Mouse (Mus musculus): ENCODE data around the gene Prkcb. TPM values are rescaled to one million over a fixed set of nuclear protein-coding genes. Genes with fewer than 3 reads are reported as not detected.

Gene Prkcb
- polyA plus RNA-seq, 1 experiment from 2014 or later, result 139 TPM

- Histone ChIP-seq H3K36me3 (ENCODE audit: control insufficient read depth, insufficient read depth, low read length) (peaks cover 5% of the 10 kb centered on the region), H3K27me3 (replicated peaks; ENCODE audit: control insufficient read depth, insufficient read depth, low read length) (no peaks in the 10 kb centered on the region), H3K27ac (ENCODE audit: low read depth, low read length) (no peak overlapping the region), H3K4me3 (ENCODE audit: low read length) (no peak overlapping the region), H3K4me2 (ENCODE audit: low read length) (no peak overlapping the region), H3K9ac (ENCODE audit: low read depth, low read length) (no peak overlapping the region), H3K4me1 (ENCODE audit: control insufficient read depth, insufficient read depth, low read depth, low read length) (peaks cover 3% of the 10 kb centered on the region), H3K9me3 (ENCODE audit: control insufficient read depth, low read length) (no peaks in the 10 kb centered on the region)
- WGBS, result 87% methylated on average over 3 of the region's 3 CpGs
- no peak for ATAC-seq
Measured at GRCm38 (mm10) chr7:122296805-122297204, 8.3 kb downstream of the Prkcb start.

GRCm38 (mm10) chr7:122297627-122298026, 9.1 kb downstream of the Prkcb start:
- no peaks in the 10 kb centered on the region for H3K4me1 ChIP-seq (ENCODE audit: control insufficient read depth, insufficient read depth, low read depth, low read length)
- WGBS, result 58% methylated on average over 3 of the region's 3 CpGs
- H3K9ac ChIP-seq (ENCODE audit: low read depth, low read length), result no peak overlapping the region
- H3K36me3 ChIP-seq (ENCODE audit: control insufficient read depth, insufficient read depth, low read length), result peaks cover 5% of the 10 kb centered on the region
- H3K4me3 ChIP-seq (ENCODE audit: low read length), result no peak overlapping the region
- H3K27me3 ChIP-seq (replicated peaks; ENCODE audit: control insufficient read depth, insufficient read depth, low read length), result no peaks in the 10 kb centered on the region
- no peaks in the 10 kb centered on the region for H3K9me3 ChIP-seq (ENCODE audit: control insufficient read depth, low read length)
- ATAC-seq, result no peak
- H3K27ac ChIP-seq (ENCODE audit: low read depth, low read length), result no peak overlapping the region
- no peak overlapping the region for H3K4me2 ChIP-seq (ENCODE audit: low read length)

GRCm38 (mm10) chr7:122298715-122299114, 10.2 kb downstream of the Prkcb start:
- 88% methylated on average over 2 of the region's 2 CpGs for WGBS
- H3K36me3 ChIP-seq (ENCODE audit: control insufficient read depth, insufficient read depth, low read length), result peaks cover 5% of the 10 kb centered on the region
- H3K27ac ChIP-seq (ENCODE audit: low read depth, low read length), result no peak overlapping the region
- H3K4me2 ChIP-seq (ENCODE audit: low read length), result no peak overlapping the region
- H3K27me3 ChIP-seq (replicated peaks; ENCODE audit: control insufficient read depth, insufficient read depth, low read length), result no peaks in the 10 kb centered on the region
- ATAC-seq, result no peak
- no peaks in the 10 kb centered on the region for H3K9me3 ChIP-seq (ENCODE audit: control insufficient read depth, low read length)
- H3K4me3 ChIP-seq (ENCODE audit: low read length), result no peak overlapping the region
- H3K9ac ChIP-seq (ENCODE audit: low read depth, low read length), result no peak overlapping the region
- no peaks in the 10 kb centered on the region; the same call in 1 of the 2 replicates for H3K4me1 ChIP-seq (ENCODE audit: control insufficient read depth, insufficient read depth, low read depth, low read length)

- no peaks in the 10 kb centered on the region for H3K9me3 ChIP-seq (ENCODE audit: control insufficient read depth, low read length)
- peaks cover 5% of the 10 kb centered on the region for H3K36me3 ChIP-seq (ENCODE audit: control insufficient read depth, insufficient read depth, low read length)
- no peak overlapping the region for H3K27ac ChIP-seq (ENCODE audit: low read depth, low read length)
- H3K9ac ChIP-seq (ENCODE audit: low read depth, low read length), result no peak overlapping the region
- 68% methylated on average over 4 of the region's 4 CpGs for WGBS
- H3K4me2 ChIP-seq (ENCODE audit: low read length), result no peak overlapping the region
- no peaks in the 10 kb centered on the region for H3K27me3 ChIP-seq (replicated peaks; ENCODE audit: control insufficient read depth, insufficient read depth, low read length)
- peaks cover 3% of the 10 kb centered on the region; the same call in 1 of the 2 replicates for H3K4me1 ChIP-seq (ENCODE audit: control insufficient read depth, insufficient read depth, low read depth, low read length)
- H3K4me3 ChIP-seq (ENCODE audit: low read length), result no peak overlapping the region
- no peak for ATAC-seq
Measured at GRCm38 (mm10) chr7:122300538-122300937, 12.0 kb downstream of the Prkcb start.

- Histone ChIP-seq H3K4me2 (ENCODE audit: low read length) (no peak overlapping the region), H3K27me3 (replicated peaks; ENCODE audit: control insufficient read depth, insufficient read depth, low read length) (no peaks in the 10 kb centered on the region), H3K9me3 (ENCODE audit: control insufficient read depth, low read length) (no peaks in the 10 kb centered on the region), H3K9ac (ENCODE audit: low read depth, low read length) (no peak overlapping the region), H3K27ac (ENCODE audit: low read depth, low read length) (no peak overlapping the region), H3K36me3 (ENCODE audit: control insufficient read depth, insufficient read depth, low read length) (peaks cover 5% of the 10 kb centered on the region), H3K4me3 (ENCODE audit: low read length) (no peak overlapping the region), H3K4me1 (ENCODE audit: control insufficient read depth, insufficient read depth, low read depth, low read length) (peaks cover 3% of the 10 kb centered on the region; the same call in 1 of the 2 replicates)
- 93% methylated on average over 6 of the region's 6 CpGs for WGBS
- ATAC-seq, result no peak
Measured at GRCm38 (mm10) chr7:122302538-122302937, 14.0 kb downstream of the Prkcb start.

GRCm38 (mm10) chr7:122303988-122304387, 15.4 kb downstream of the Prkcb start:
- ATAC-seq, result peak; percentile 58; the same call in 1 of the 2 replicates
- Histone ChIP-seq H3K27ac (ENCODE audit: low read depth, low read length) (no peak overlapping the region), H3K9ac (ENCODE audit: low read depth, low read length) (no peak overlapping the region), H3K4me1 (ENCODE audit: control insufficient read depth, insufficient read depth, low read depth, low read length) (peaks cover 3% of the 10 kb centered on the region; the same call in 1 of the 2 replicates), H3K4me2 (ENCODE audit: low read length) (no peak overlapping the region), H3K9me3 (ENCODE audit: control insufficient read depth, low read length) (no peaks in the 10 kb centered on the region), H3K4me3 (ENCODE audit: low read length) (no peak overlapping the region), H3K36me3 (ENCODE audit: control insufficient read depth, insufficient read depth, low read length) (peaks cover 5% of the 10 kb centered on the region), H3K27me3 (replicated peaks; ENCODE audit: control insufficient read depth, insufficient read depth, low read length) (no peaks in the 10 kb centered on the region)
- 49% methylated on average over 3 of the region's 3 CpGs for WGBS

- no peak overlapping the region for H3K9ac ChIP-seq (ENCODE audit: low read depth, low read length)
- no peak for ATAC-seq
- WGBS, result 90% methylated on average over 2 of the region's 2 CpGs
Measured at GRCm38 (mm10) chr7:122304521-122304920, 16.0 kb downstream of the Prkcb start.

GRCm38 (mm10) chr7:122307241-122307640, 18.7 kb downstream of the Prkcb start:
- no peaks in the 10 kb centered on the region for H3K27me3 ChIP-seq (replicated peaks; ENCODE audit: control insufficient read depth, insufficient read depth, low read length)
- no peak overlapping the region for H3K4me2 ChIP-seq (ENCODE audit: low read length)
- H3K4me3 ChIP-seq (ENCODE audit: low read length), result no peak overlapping the region
- peaks cover 3% of the 10 kb centered on the region; the same call in 1 of the 2 replicates for H3K4me1 ChIP-seq (ENCODE audit: control insufficient read depth, insufficient read depth, low read depth, low read length)
- WGBS, result 92% methylated on average over 9 of the region's 9 CpGs
- no peaks in the 10 kb centered on the region for H3K9me3 ChIP-seq (ENCODE audit: control insufficient read depth, low read length)
- no peak overlapping the region for H3K27ac ChIP-seq (ENCODE audit: low read depth, low read length)
- no peaks in the 10 kb centered on the region for H3K36me3 ChIP-seq (ENCODE audit: control insufficient read depth, insufficient read depth, low read length)
- no peak for ATAC-seq
- no peak overlapping the region for H3K9ac ChIP-seq (ENCODE audit: low read depth, low read length)

More at GRCm38 (mm10) chr7:122304521-122304920, 16.0 kb downstream of the Prkcb start:
- peaks cover 5% of the 10 kb centered on the region for H3K36me3 ChIP-seq (ENCODE audit: control insufficient read depth, insufficient read depth, low read length)
- no peaks in the 10 kb centered on the region for H3K9me3 ChIP-seq (ENCODE audit: control insufficient read depth, low read length)
- H3K27ac ChIP-seq (ENCODE audit: low read depth, low read length), result no peak overlapping the region
- H3K4me1 ChIP-seq (ENCODE audit: control insufficient read depth, insufficient read depth, low read depth, low read length), result peaks cover 3% of the 10 kb centered on the region; the same call in 1 of the 2 replicates
- no peaks in the 10 kb centered on the region for H3K27me3 ChIP-seq (replicated peaks; ENCODE audit: control insufficient read depth, insufficient read depth, low read length)
- H3K4me3 ChIP-seq (ENCODE audit: low read length), result no peak overlapping the region
- no peak overlapping the region for H3K4me2 ChIP-seq (ENCODE audit: low read length)

- 82% methylated on average over 5 of the region's 5 CpGs for WGBS
- Histone ChIP-seq H3K4me2 (ENCODE audit: low read length) (no peak overlapping the region), H3K27ac (ENCODE audit: low read depth, low read length) (no peak overlapping the region), H3K27me3 (replicated peaks; ENCODE audit: control insufficient read depth, insufficient read depth, low read length) (no peaks in the 10 kb centered on the region), H3K9ac (ENCODE audit: low read depth, low read length) (no peak overlapping the region), H3K4me3 (ENCODE audit: low read length) (no peak overlapping the region), H3K36me3 (ENCODE audit: control insufficient read depth, insufficient read depth, low read length) (no peaks in the 10 kb centered on the region), H3K9me3 (ENCODE audit: control insufficient read depth, low read length) (no peaks in the 10 kb centered on the region), H3K4me1 (ENCODE audit: control insufficient read depth, insufficient read depth, low read depth, low read length) (peaks cover 7% of the 10 kb centered on the region; the same call in 1 of the 2 replicates)
- ATAC-seq, result no peak
Measured at GRCm38 (mm10) chr7:122308661-122309060, 20.1 kb downstream of the Prkcb start.
